Mouse (Mus musculus) spleen, postnatal 0 days (tissue): ENCODE data around the gene 1700061G19Rik. TPM values are rescaled to one million over a fixed set of nuclear protein-coding genes. Genes with fewer than 3 reads are reported as not detected.

Experiments used
- polyA plus RNA-seq: library from polyadenylated mRNA; unstranded; fragments of >200 nt; fragmentation: Nextera tagmentation; extraction: Ambion mirVana; gene quantifications from 2 replicates; pipeline ENCODE4 v1.2.1, GENCODE M21; 2015

Gene 1700061G19Rik
- polyA plus RNA-seq, result 0.14 and 0.29 TPM in 2 replicates

GRCm38 (mm10) chr17:56874936-56875651 is at the start of gene 1700061G19Rik:
TSS of gene 1700061G19Rik (plus strand) at chr17:56875477.

GRCm38 (mm10) chr17:56830411-56831110 is 44.7 kb upstream of the 1700061G19Rik start, which contains the start of gene Rfx2:
TSS of gene Rfx2 (minus strand) at chr17:56831013.

GRCm38 (mm10) chr17:56874237-56874636 is 1.0 kb upstream of the 1700061G19Rik start, which contains the start of gene Acsbg2:
TSS of gene Acsbg2 (minus strand) at chr17:56874447.

GRCm38 (mm10) chr17:56935363-56936131 is 60.3 kb downstream of the 1700061G19Rik start, which contains the start of gene Mllt1:
TSS of gene Mllt1 (minus strand) at chr17:56935415.

Other genes with a start within 250 kb of the 1700061G19Rik start
- gene Lonp1, start 248.6 kb upstream of the 1700061G19Rik start, polyA plus RNA-seq, result 31.1 and 32.0 TPM in 2 replicates
- 0.05 and 0.14 TPM in 2 replicates for gene Catsperd, start 247.3 kb upstream of the 1700061G19Rik start, polyA plus RNA-seq
- 43.6 and 44.4 TPM in 2 replicates for gene Ranbp3, start 202.2 kb upstream of the 1700061G19Rik start, polyA plus RNA-seq
- gene Ndufa11, start 157.7 kb upstream of the 1700061G19Rik start, polyA plus RNA-seq, result 270 and 276 TPM in 2 replicates
- gene Vmac, start 157.5 kb upstream of the 1700061G19Rik start, polyA plus RNA-seq, result 6.5 and 9.3 TPM in 2 replicates
- 1.2 and 1.6 TPM in 2 replicates for gene Nrtn, start 117.9 kb upstream of the 1700061G19Rik start, polyA plus RNA-seq
- 16.3 and 20.4 TPM in 2 replicates for gene Dus3l, start 110.7 kb upstream of the 1700061G19Rik start, polyA plus RNA-seq
- 0.68 and 0.69 TPM in 2 replicates for gene Prr22, start 105.2 kb upstream of the 1700061G19Rik start, polyA plus RNA-seq
- 9.1 and 9.9 TPM in 2 replicates for gene Rfx2, start 44.5 kb upstream of the 1700061G19Rik start, polyA plus RNA-seq
- not detected in 2 replicates for gene Acsbg2, start 1.0 kb upstream of the 1700061G19Rik start, polyA plus RNA-seq
- gene Mllt1, start 59.9 kb downstream of the 1700061G19Rik start, polyA plus RNA-seq, result 8.9 and 9.8 TPM in 2 replicates
- not detected in 2 replicates for gene Acer1, start 106.6 kb downstream of the 1700061G19Rik start, polyA plus RNA-seq
- 88.8 and 89.3 TPM in 2 replicates for gene Clpp, start 114.8 kb downstream of the 1700061G19Rik start, polyA plus RNA-seq
- 20.8 and 25.9 TPM in 2 replicates for gene Alkbh7, start 121.9 kb downstream of the 1700061G19Rik start, polyA plus RNA-seq
- not detected in 2 replicates for gene Pspn, start 124.5 kb downstream of the 1700061G19Rik start, polyA plus RNA-seq
- gene Gtf2f1, start 135.8 kb downstream of the 1700061G19Rik start, polyA plus RNA-seq, result 70.2 and 72.7 TPM in 2 replicates
- gene Gm17949, start 136.0 kb downstream of the 1700061G19Rik start, polyA plus RNA-seq, result 0.40 and 0.46 TPM in 2 replicates
- gene Khsrp, start 156.0 kb downstream of the 1700061G19Rik start, polyA plus RNA-seq, result 42.5 and 45.4 TPM in 2 replicates
- gene Slc25a41, start 166.2 kb downstream of the 1700061G19Rik start, polyA plus RNA-seq, result not detected in 2 replicates
- gene Crb3, start 183.6 kb downstream of the 1700061G19Rik start, polyA plus RNA-seq, result 0.24 and 0.52 TPM in 2 replicates
- 1.1 TPM in 2 replicates for gene Slc25a23, start 184.4 kb downstream of the 1700061G19Rik start, polyA plus RNA-seq
- 15.9 and 16.7 TPM in 2 replicates for gene Dennd1c, start 203.0 kb downstream of the 1700061G19Rik start, polyA plus RNA-seq
- 0.77 and 0.89 TPM in 2 replicates for gene Tubb4a, start 212.3 kb downstream of the 1700061G19Rik start, polyA plus RNA-seq
- 1.6 and 1.8 TPM in 2 replicates for gene Tnfsf9, start 229.8 kb downstream of the 1700061G19Rik start, polyA plus RNA-seq